Mouse (Mus musculus): ENCODE results near the gene Irf9.

The Irf9 gene

DNA sequence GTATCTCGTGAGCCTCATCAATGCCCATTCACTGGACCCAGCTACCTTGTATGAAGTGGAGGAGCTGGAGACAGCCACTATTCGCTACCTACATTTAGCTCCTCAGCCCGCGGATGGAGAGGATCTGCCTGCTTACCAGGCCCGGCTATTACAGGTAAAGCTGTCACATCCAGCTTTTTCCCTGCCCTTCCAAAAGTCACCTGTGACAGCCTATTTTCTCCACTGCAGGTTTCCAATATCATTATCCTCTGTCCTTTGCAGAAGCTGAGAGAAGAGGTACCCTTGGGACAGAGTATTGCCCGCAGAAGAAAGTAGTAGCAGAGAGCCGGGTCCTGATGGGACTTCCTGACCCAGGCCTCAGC is at the start of gene Irf9:
Irf9 (plus strand) TSS at position 301 of the 362 bp plus-strand sequence.
- no peak for DNase-seq

DNA sequence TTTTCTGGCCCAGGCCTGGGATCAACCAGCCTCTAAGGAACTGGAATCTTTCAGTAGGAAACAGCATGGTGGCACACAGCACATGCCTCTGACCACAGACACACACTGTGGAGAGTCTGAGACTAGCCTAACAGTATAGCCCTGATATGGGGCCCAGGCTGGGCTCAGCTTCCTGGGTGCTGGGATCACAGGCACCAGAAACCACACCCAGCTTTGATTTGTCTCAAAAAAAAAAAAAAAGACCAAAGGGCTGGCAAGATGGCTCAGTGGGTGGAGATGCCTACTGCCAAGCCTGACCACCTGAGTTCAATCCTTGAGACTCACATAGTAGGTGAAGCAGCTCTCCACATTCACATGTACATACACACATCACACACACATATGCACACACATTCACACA is 48.7 kb upstream of the Irf9 start:
- DNase-seq = no peak

DNA sequence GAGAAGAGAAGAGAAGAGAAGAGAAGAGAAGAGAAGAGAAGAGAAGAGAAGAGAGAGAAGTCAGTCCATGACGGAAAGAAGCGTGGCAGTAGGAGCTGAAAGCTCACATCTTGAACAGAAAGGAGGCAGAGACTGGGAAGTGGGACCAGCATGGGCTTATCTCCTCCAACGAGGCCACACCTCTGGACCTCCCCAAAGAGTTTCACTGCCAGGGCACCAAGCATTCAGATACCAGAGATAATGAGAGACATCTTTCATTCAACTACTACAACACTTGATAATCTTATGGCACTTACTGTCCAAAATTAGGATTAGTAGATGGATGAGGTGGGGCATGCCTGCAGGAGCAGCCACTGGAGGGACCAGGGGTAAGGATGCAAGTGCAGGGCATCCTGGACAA is 47.6 kb upstream of the Irf9 start:
- peak; percentile 39 for DNase-seq

DNA sequence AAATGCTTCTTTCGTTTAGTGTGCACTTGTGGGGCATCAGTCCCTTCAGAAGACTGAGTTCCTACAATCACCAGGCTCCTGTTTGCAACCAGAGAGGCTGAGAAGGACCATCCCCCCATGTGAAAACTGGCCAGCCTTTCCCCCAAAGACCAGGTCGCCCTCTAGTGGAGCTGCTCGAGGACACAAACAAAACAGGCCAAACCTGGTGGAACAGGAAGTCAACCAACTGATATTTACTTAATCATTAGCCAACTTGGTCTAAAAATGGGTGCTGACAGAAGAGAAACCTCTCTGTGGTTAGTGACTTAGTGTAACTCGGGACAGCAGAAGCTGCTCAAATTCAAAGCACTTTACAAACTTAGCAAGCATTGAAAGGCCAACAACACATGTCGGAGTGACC is 46.4 kb upstream of the Irf9 start:
- DNase-seq = peak; percentile 87

DNA sequence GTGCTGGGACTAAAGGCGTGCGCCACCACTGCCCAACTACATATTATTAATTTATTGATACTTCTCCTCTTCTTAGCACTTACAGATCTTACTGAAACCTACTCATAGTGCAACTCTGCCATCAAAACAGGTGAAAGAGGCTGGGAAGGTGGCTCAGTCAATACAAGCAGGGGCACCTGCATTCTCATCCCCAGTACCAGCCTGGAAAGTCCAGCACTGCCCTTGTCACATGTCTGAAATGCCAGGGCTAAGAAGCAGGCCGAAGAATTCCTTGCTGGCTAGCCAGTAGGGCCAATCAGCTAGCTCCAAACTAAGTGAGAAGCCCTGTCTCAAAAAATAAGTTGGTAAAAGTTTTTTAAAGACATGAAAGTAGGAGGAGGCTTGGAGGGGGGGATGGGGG is 45.8 kb upstream of the Irf9 start:
- no peak for DNase-seq

DNA sequence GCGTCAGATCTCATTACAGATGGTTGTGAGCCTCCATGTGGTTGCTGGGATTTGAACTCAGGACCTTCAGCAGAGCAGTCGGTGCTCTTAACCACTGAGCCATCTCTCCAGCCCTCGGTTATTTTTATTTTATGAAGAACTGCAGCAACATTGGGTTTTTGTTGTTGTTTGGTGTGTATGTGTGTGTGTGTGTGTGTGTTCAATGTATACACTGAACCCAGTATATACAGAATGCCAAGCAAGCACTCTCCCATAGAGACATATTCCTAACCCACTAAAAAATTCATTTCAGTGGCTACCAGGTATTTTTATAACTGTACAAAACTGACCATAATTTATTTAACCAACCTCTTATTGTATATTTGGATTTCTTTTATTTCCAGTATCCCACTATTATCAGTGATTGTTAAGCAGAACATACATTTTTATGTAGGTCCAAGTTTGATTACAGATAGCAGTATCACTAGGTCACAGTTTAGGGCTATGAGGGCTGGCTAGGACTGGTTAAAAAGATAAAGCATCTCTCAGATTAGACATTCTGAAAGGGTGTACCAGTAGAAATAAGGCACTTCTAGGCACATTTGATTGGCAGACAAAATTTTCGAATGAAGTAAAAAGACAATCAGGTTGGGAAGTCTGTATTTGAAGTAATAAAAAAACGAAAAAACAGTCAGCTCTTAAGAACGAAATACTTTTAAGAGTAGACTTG is 44.5 kb upstream of the Irf9 start:
- peak; percentile 32 for DNase-seq

DNA sequence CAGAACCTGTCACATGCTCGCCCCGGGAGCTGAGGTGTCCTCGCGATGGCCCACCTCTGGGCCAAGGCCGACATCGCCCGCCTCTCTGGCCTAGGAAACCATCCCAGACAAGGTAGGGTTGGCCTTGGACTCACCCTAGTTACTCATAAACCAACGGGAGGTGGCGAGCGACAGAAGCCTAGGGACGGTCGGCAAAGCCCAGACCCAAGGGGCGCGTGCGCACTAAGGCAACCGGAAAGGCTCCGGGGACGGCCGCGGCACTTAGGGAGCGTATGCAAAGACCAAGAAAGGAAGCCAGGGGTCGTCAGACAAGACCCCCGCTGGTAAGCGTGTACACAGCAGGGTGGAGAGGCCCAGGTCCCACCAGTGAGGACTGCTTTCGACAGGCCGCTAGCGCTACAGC is 43.6 kb upstream of the Irf9 start, which contains the start of gene Dcaf11:
Dcaf11 (plus strand) TSS at position 208 of the 403 bp plus-strand sequence.
- peak; percentile 94 for DNase-seq

DNA sequence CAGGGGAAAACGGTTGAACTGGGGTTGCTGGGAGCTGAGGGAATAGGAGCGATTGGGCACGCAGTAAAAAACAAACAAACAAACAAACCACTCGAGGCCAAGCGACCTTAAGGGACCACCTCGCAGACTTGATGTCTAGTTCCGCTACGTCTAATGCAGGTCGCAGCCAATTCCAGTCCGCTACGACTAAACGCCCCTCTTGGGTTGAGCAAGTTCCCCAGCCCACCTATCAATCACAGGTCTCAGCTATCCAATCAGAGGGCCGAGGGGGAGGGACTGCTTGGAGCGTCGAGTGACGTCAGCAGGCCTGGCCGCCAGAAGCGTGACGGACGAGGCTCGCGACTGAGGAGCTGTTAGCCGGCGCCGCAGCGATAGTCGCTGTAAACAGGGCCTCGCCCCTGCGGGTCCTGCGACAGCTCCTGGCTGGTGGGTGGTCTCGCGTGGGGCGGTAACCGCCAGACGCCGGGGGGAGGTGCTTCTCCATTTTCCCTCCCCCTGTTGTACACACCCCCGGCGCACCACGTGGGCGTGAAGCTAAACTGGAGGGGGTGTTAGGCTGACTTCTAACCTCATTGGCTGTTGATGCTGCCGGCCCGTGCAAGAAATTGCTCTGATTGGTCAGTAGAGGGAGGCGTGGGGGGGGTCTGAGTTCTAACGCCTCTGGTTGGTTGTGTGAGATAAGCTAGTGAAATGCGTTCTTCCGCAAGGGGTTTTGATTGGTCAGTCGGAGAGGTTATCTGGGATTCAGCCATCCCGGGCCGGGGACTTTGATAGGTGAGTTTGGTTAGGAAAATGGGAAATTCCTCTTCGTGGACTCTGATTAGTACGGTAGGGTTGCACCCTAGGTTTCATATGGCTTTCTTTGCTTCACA is 42.9 kb upstream of the Irf9 start, which contains the start of gene A730061H03Rik:
A730061H03Rik (minus strand) TSS at position 205 of the 872 bp plus-strand sequence.
- DNase-seq = peak; percentile 99

DNA sequence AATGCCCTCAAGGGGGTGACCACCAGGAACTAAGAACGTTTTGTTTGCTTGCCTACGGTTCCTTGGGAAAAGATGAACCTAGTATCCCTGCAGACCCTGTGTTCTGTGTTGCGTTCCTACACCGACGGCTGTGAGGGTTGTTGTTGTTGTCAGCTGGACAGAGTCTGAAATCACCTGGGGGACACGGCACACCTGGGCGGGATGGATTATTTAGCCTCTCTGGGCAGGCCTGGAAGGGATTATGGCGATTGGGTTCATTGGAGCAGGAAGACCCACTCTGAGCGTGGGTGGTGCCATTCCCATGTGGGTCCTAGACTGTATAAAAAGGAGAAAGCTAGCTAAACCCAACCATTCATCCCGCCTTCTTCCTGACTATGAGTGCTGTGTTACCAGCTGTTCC is 41.5 kb upstream of the Irf9 start:
- no peak for DNase-seq

DNA sequence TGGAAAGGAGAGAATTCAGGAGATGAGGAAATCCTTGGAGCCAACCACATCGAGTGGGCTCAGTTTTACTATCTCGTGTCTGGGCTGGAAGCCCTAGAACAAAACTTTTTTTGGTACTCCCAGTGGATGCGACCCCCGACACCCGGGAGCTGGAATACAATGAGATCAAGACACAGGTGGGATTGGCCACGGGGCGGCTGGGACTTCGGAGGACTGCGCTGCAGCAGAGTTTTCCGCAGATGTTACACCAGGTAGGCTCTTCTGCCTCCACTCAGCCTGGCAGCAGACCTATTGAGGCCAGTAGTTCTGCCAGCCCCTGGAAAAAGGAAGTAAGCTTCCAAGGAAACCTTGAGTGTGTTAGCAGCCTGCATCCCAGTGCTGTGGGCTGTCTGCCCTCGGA is 40.1 kb upstream of the Irf9 start:
- DNase-seq = no peak

DNA sequence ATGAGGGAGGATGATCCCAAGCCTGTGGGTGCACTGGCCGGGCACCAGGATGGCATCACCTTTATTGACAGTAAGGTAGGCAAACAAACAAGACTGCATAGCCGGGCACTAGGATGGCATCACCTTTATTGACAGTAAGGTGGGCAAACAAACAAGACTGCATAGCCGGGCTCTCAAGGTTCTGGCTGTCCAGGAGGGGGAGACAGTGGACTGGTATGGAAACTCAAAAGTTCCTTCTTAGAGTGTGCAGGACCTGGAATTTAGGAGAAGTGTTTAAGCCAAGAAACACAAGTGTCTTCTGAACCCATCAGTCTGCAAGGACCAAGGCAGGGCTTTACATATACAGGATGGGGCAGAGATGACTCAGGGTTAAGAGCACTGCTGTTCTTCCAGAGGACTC is 37.6 kb upstream of the Irf9 start:
- no peak for DNase-seq

DNA sequence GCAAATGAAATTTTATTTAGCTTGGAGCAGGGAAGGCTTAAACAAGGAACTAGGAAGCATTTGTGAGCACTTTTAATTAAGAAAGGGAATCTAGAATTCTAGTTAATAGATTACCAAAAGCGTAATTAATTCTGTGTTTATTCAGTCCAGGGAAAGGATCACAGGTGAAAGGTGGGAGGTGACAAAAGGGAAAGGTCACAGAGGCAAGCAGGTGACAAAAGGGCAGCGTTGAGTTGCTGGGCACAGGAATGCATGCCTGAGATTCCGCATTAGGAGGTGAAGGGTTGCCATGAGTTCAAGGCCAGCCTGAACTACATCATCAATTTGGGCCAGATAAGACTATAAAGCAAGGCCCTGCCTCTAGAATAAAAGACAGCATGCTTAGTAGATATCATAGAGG is 35.9 kb upstream of the Irf9 start:
- no peak for DNase-seq

DNA sequence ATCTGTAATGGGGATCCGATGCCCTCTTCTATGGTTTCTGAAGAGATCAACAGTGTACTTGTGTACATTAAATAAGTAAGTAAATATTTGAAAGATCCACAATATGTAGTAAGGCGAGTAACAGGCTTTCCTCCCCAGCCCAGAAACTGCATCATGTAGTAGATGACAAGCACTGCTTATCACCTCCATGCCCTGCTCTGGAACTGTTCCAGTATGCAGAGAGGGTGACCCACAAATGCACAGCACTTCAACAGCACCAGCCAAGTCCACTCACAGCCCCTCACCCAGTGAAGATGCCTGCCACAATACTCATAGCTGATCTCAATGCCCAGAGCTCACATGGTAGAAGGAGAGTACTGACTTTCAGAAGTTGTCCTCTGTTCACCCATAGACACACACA is 32.8 kb upstream of the Irf9 start:
- DNase-seq = no peak

DNA sequence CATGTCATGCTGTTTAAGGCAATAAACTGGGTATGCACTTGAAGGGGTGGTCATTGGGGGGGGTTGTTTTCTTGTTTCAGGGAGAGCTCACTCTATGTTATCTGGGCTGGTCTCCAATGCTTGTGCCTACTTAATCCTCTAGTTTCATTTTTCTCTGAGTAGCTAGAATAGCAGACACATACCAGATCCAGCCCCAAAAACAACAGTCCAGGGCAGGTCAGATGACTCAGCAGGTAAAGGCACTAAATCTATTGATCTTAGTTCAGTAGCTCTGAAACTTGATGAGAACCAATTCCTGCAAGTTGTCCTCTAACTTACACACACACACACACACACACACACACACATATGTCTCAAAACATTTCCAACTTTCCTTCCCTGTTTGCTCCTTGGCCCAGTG is 31.6 kb upstream of the Irf9 start:
- no peak for DNase-seq

DNA sequence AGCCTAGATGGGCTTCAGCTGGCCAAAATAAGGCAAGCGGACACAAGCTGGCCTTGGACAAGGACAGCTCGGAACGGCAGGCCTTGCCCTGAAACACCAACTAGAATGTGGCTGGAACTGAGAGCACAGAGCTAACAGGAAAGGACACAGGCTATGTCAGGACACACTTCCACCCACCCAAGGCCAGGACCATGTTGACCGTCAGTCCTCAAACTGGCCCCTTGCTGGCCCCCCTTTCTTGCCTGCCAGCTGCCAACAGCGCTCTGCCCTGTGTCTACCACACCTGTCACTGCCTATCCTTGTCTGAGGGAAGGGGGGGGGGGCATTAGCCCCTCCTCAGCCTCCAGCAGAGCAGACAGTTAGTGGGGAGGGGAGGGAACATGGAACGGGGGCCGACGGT is 28.1 kb upstream of the Irf9 start, which contains the start of gene Fitm1:
Fitm1 (plus strand) TSS at position 316 of the 400 bp plus-strand sequence.
- no peak for DNase-seq

DNA sequence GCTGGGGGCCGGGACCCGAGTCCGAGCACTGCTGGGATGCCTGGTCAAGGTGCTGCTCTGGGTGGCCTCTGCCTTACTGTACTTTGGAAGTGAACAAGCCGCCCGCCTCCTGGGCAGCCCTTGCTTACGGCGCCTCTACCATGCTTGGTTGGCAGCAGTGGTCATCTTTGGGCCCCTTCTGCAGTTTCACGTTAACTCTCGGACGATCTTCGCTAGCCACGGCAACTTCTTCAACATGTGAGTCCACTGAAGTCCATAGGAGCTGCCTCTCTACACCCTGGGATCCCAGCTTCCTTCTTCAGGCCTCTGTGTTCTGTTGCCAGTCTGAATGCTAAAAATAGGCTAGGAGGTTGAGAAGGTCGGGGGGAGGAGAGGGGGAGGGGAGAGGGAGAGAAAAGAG is 27.7 kb upstream of the Irf9 start:
- no peak for DNase-seq

DNA sequence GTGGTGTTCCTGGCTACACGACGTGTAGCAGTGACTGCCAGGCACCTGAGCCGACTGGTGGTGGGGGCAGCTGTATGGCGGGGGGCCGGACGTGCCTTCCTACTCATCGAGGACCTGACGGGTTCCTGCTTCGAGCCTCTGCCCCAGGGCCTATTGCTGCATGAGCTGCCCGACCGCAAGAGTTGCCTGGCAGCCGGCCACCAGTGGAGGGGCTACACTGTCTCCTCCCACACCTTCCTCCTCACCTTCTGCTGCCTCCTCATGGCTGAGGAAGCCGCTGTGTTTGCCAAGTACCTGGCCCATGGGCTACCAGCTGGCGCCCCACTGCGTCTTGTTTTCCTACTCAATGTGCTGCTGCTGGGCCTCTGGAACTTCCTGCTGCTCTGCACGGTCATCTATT is 27.0 kb upstream of the Irf9 start:
- no peak for DNase-seq

DNA sequence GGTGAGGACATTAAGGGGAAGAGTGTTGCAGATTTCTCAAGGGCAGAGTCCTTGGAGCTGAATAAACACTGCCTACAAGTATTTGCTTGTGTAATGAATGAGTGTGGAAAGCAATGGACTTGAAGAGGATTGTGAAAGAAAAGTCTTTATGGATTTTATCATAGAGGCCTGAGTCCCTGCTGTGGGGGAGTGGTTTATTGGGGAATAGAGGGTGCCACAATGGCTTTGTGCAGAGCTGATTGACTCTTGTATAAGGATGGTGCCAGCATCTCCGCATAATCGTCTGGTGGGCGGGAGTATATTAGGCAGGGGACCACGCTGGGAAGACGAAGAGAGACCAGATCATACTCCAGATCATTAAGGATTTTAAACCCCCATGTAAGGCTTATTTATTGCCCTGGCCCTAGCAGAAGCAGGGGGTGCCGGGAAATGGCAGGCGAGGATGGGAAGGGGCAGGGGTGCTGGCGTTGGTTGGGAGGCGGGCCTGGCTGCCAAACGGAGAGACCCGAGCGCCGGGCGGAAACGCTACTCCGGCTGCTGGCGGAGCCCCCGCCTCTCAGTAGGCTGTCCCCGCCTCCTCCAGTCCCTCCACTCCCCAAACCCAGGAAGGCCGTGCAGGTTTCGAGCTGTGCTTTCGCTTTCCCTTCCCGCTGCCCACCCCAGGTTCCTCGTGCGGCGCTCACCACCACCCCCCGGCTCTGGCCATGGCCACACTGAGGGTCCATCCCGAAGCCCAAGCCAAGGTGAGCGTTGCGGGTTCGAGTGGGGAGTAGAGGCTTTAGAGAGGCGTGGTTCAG is 25.3 kb upstream of the Irf9 start, which contains the start of gene Psme1:
Psme1 (plus strand) TSS at position 253 of the 797 bp plus-strand sequence.
- peak; percentile 83 for DNase-seq

DNA sequence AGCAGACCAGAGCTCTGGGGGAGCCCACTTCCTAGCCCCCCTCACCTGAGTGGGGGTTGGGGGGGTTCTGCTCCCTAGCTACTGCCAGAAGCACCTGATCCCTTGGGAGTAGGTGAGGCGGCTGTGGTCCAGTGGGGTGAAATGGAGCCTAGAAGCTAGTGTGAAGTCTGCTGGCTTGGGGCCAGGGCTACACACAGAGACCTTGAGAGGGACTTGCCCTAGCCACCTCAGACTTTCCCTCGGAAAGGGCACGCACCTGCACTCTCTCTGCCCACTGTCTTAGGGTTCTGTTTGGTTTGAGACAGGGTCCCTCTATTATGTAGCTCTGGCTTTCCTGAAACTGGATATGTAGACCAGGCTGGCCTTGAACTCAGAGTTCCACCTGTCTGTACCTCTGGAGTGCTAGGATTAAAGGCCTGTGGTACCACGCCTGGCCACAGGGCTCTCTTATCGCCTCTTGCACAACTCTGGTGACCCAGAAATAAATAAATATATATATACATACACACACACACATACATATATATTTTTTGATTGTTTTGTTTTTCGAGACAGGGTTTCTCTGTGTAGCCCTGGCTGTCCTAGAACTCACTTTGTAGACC is 24.6 kb upstream of the Irf9 start:
- peak; percentile 51 for DNase-seq

DNA sequence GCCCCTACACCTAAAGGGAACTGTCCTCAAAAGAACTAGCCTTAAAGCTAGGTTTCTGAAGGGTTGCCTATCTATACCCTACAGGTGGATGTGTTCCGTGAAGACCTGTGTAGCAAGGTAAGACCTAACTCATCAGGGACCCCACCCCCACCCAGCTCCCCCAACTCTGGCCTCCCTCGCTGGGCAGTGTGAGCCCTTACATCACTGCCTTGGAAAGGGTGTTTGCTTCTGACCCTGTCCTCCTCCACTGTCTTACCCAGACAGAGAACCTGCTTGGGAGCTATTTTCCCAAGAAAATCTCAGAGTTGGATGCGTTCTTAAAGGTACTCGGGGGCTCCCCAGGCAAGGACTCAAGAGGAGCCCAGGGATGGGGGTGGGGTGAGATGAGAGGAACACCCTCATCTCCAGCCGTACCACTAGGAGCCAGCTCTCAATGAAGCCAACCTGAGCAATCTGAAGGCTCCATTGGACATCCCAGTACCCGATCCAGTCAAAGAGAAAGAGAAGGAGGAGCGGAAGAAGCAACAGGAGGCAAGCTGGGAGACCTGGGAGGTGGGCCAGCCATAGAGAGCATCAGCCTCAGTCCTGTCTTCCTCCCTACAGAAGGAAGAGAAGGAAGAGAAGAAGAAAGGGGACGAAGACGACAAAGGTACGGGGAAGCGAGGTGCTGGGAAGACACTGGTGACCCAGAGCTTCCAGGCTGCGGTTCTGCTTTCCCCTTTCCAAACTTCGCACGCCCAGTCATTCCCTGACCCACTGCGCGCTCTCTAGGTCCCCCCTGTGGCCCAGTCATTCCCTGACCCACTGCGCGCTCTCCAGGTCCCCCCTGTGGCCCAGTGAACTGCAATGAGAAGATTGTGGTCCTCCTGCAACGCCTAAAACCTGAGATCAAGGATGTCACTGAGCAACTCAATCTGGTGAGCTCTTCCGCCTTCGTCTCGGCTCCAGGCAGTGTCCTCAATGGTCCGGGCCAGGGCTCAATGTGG is 23.6 kb upstream of the Irf9 start:
- no peak for DNase-seq

DNA sequence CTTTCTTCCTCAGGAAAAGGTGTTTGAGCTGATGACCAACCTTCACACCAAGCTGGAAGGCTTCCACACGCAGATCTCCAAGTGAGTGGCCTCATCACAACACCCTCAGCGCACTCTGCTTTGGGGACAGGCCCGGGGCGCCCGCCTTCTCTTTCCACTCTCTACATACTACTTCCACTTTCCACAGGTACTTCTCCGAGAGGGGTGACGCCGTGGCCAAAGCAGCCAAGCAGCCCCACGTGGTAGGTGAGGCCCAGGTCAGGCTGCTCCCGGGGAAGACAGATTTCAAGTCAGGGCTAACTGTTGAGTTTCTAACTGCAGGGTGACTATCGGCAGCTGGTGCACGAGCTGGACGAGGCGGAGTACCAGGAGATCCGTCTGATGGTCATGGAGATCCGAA is 22.6 kb upstream of the Irf9 start:
- no peak for DNase-seq
